Mouse (Mus musculus) ES-E14 (cell line): ENCODE measurements at regions not wholly inside any gene's neighbourhood (a gene's known extent, or its start where the extent isn't known, plus 50 kb on each side); places are given as distances from the start of the nearest gene placed in this dataset.

ENCODE experiments used
- DNase-seq: peaks from one replicate; pipeline ENCODE4 v3.0.0-alpha.2; 2013; ENCODE audit warnings: low read depth, low spot score
- H3K27ac ChIP-seq: 2 replicates; pipeline ENCODE4 v1.5.1; 2012; ENCODE audit warnings: low read depth, mild to moderate bottlenecking, low read length, moderate library complexity, mixed read lengths; ENCODE audit not compliant: poor library complexity, insufficient read depth, severe bottlenecking
- H3K36me3 ChIP-seq: 2 replicates; pipeline ENCODE4 v1.6.1; 2012; ENCODE audit warnings: mild to moderate bottlenecking, low read length, moderate library complexity, mixed read lengths; ENCODE audit not compliant: control insufficient read depth, poor library complexity, insufficient read depth, severe bottlenecking
- H3K4me1 ChIP-seq, 2 experiments: fragments of 150-350 bp in 1 of 2; sonication (generic) in 1 of 2; 2 replicates each; pipeline ENCODE4 v1.6.1; 2012; ENCODE audit warnings: low read length in 2 of 2, mild to moderate bottlenecking in 1 of 2, mixed read lengths in 1 of 2; ENCODE audit not compliant: control insufficient read depth in 2 of 2, insufficient read depth in 2 of 2, poor library complexity in 1 of 2
- H3K4me3 ChIP-seq, 2 experiments: fragments of 150-350 bp in 1 of 2; sonication (generic) in 1 of 2; 2 replicates each; pipeline ENCODE4 v1.5.1; 2012; ENCODE audit warnings: low read length in 2 of 2, low read depth in 1 of 2, mild to moderate bottlenecking in 1 of 2, mixed read lengths in 1 of 2; ENCODE audit not compliant: insufficient read depth in 1 of 2, poor library complexity in 1 of 2, severe bottlenecking in 1 of 2
- H3K9ac ChIP-seq: 2 replicates; pipeline ENCODE4 v1.6.1; 2012; ENCODE audit warnings: low read depth, mild to moderate bottlenecking, low read length, mixed read lengths; ENCODE audit not compliant: poor library complexity, insufficient read depth, severe bottlenecking
- H3K9me3 ChIP-seq: fragments of 150-350 bp; sonication (generic); 2 replicates; pipeline ENCODE4 v1.6.1; 2012; ENCODE audit warnings: low read depth, mild to moderate bottlenecking, low read length; ENCODE audit not compliant: control insufficient read depth, insufficient read depth
- CHD2 ChIP-seq: IDR thresholded peaks from 2 replicates; pipeline ENCODE4 v1.6.1; 2014; ENCODE audit warnings: mild to moderate bottlenecking, low read depth, low read length, inconsistent platforms
- HCFC1 ChIP-seq: IDR thresholded peaks from 2 replicates; pipeline ENCODE4 v1.6.1; 2012; ENCODE audit warnings: low read length, inconsistent platforms, borderline replicate concordance; ENCODE audit not compliant: insufficient read depth
- MAFK ChIP-seq: IDR thresholded peaks from 2 replicates; pipeline ENCODE4 v1.6.1; 2014; ENCODE audit warnings: mild to moderate bottlenecking, low read depth, low read length, inconsistent platforms; ENCODE audit not compliant: insufficient read depth
- ZC3H11A ChIP-seq: IDR thresholded peaks from 2 replicates; pipeline ENCODE4 v1.6.1; 2012; ENCODE audit warnings: low read depth, mild to moderate bottlenecking, inconsistent platforms, low read length, borderline replicate concordance
- ZNF384 ChIP-seq: IDR thresholded peaks from 2 replicates; pipeline ENCODE4 v1.6.1; 2012; ENCODE audit warnings: low read depth, low read length, inconsistent platforms
- in situ Hi-C, 2 experiments: fragments of 600-800 bp; cut with MboI; formaldehyde crosslinking; loops; one replicate each; pipeline ENCODE4 v1.15.1; 2025; ENCODE audit warnings: low sequenced_read_pairs in 2 of 2, inconsistent platforms in 1 of 2; ENCODE audit not compliant: unreplicated experiment in 2 of 2

- no peak overlapping the region; the same call in 1 of the 2 replicates for H3K27ac ChIP-seq
- peak; percentile 47 for DNase-seq
- peak overlapping the region; percentile 78 to 86 for H3K4me3 ChIP-seq
- no peaks in the 10 kb centered on the region for H3K9me3 ChIP-seq
- peaks cover 0 to 3% of the 10 kb centered on the region in 2 experiments; a peak in 1 of 4 replicates for H3K4me1 ChIP-seq
- in situ Hi-C loops: no loop called here
- TF ChIP-seq ZNF384: no peak
- TF ChIP-seq HCFC1: peak; percentile 56; the same call in 1 of the 2 replicates
- H3K36me3 ChIP-seq: no peaks in the 10 kb centered on the region
- peak overlapping the region; percentile 83 for H3K9ac ChIP-seq
Observed at GRCm38 (mm10) chr4:88937866-88938711, 58.1 kb upstream of the Ifne start.

GRCm38 (mm10) chr4:88936976-88937375 lies 57.0 kb upstream of the Ifne start:
- no peak overlapping the region for H3K9ac ChIP-seq
- H3K9me3 ChIP-seq: no peaks in the 10 kb centered on the region
- TF ChIP-seq ZNF384 (no peak), ZC3H11A (no peak)
- peaks cover 0 to 3% of the 10 kb centered on the region in 2 experiments; a peak in 1 of 4 replicates for H3K4me1 ChIP-seq
- in situ Hi-C loops: no loop called here
- H3K36me3 ChIP-seq: no peaks in the 10 kb centered on the region
- no peak for DNase-seq
- no peak overlapping the region for H3K4me3 ChIP-seq
- no peak overlapping the region for H3K27ac ChIP-seq

- H3K9ac ChIP-seq: no peak overlapping the region
- in situ Hi-C loops: no loop called here
- H3K27ac ChIP-seq: no peak overlapping the region
- peaks cover 0 to 3% of the 10 kb centered on the region in 2 experiments; a peak in 1 of 4 replicates for H3K4me1 ChIP-seq
- no peak for DNase-seq
- H3K36me3 ChIP-seq: no peaks in the 10 kb centered on the region
- no peak for TF ChIP-seq ZC3H11A
- TF ChIP-seq MAFK: no peak
- no peak for TF ChIP-seq HCFC1
- no peak for TF ChIP-seq ZNF384
- no peak for TF ChIP-seq CHD2
- H3K9me3 ChIP-seq: no peaks in the 10 kb centered on the region
- H3K4me3 ChIP-seq: no peak overlapping the region
Observed at GRCm38 (mm10) chr4:88935901-88936300, 55.9 kb upstream of the Ifne start.

DNA sequence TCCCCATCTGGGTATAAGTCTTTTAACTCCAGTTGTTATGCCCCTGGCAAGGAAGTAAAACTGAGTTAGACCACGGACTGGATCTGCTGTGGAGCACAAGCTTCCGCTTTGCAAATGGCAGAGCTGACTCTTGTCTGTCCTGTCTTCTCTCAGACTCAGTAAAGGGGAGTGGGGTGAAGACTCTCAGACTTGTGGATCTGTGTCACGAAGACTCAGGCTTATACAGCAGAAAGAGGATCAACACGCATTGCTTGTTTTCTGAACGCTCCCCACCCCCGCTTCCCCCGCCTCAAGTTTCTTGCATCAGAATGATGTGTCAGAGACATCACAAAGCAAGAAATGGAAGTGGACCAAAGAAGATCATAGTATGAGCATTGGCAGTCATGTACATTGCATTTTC lies 55.3 kb upstream of the Ifne start:
- no peaks in the 10 kb centered on the region for H3K9me3 ChIP-seq
- no peaks in the 10 kb centered on the region for H3K36me3 ChIP-seq

More for the DNA sequence above, 55.3 kb upstream of the Ifne start:
- H3K4me3 ChIP-seq: no peak overlapping the region
- in situ Hi-C loops: no loop called here
- H3K9ac ChIP-seq: no peak overlapping the region
- peaks cover 0 to 3% of the 10 kb centered on the region in 2 experiments; a peak in 1 of 4 replicates for H3K4me1 ChIP-seq
- DNase-seq: no peak
- TF ChIP-seq ZC3H11A: no peak
- no peak for TF ChIP-seq HCFC1
- TF ChIP-seq CHD2: no peak
- TF ChIP-seq MAFK: no peak
- TF ChIP-seq ZNF384: no peak
- no peak overlapping the region for H3K27ac ChIP-seq
